Mouse (Mus musculus) stomach, postnatal 0 days (tissue): ENCODE results near the gene Slco3a1. TPM values are rescaled to one million over a fixed set of nuclear protein-coding genes. Genes with fewer than 3 reads are reported as not detected.

ENCODE experiments used
- ATAC-seq: fragments of 200-750 bp; cut with Nextera tagmentation; 2 replicates; pipeline ENCODE4 v1.8.0; 2017; ENCODE audit not compliant: low FRiP score, low TSS enrichment
- DNase-seq: peaks from one replicate; pipeline ENCODE4 v3.0.0-alpha.2; 2016; ENCODE audit warnings: low spot score
- H3K27ac ChIP-seq: fragments of 300-500 bp; sonication (generic); replicated peaks from 2 replicates; pipeline ENCODE4 v1.5.1; 2014; ENCODE audit warnings: mild to moderate bottlenecking, control low read depth
- H3K27me3 ChIP-seq: fragments of 300-500 bp; sonication (generic); 2 replicates; pipeline ENCODE4 v1.6.1; 2014; ENCODE audit warnings: low read length; ENCODE audit not compliant: control insufficient read depth, insufficient read depth
- H3K36me3 ChIP-seq: fragments of 300-500 bp; sonication (generic); 2 replicates; pipeline ENCODE4 v1.6.1; 2014; ENCODE audit warnings: low read length, mixed read lengths; ENCODE audit not compliant: control insufficient read depth, insufficient read depth
- H3K4me1 ChIP-seq: fragments of 300-500 bp; sonication (generic); replicated peaks from 2 replicates; pipeline ENCODE4 v1.6.1; 2014; ENCODE audit warnings: antibody characterized with exemption; ENCODE audit not compliant: control insufficient read depth, insufficient read depth
- H3K4me2 ChIP-seq: fragments of 300-500 bp; sonication (generic); replicated peaks from 2 replicates; pipeline ENCODE4 v1.6.1; 2014; ENCODE audit warnings: low read depth, mild to moderate bottlenecking, control low read depth, moderate library complexity
- H3K4me3 ChIP-seq: fragments of 300-500 bp; sonication (generic); 2 replicates; pipeline ENCODE4 v1.5.1; 2014; ENCODE audit warnings: low read depth, low read length, control low read depth
- H3K9ac ChIP-seq: fragments of 300-500 bp; sonication (generic); 2 replicates; pipeline ENCODE4 v1.6.1; 2014; ENCODE audit warnings: mild to moderate bottlenecking, low read length, control low read depth, mixed read lengths
- H3K9me3 ChIP-seq: fragments of 300-500 bp; sonication (generic); 2 replicates; pipeline ENCODE4 v1.6.1; 2016; ENCODE audit warnings: low read length; ENCODE audit not compliant: control insufficient read depth
- CTCF ChIP-seq: IDR thresholded peaks from 2 replicates; pipeline ENCODE4 v1.5.1; 2016; ENCODE audit warnings: antibody characterized with exemption, low read depth, mild to moderate bottlenecking, moderate library complexity
- EP300 ChIP-seq: optimal IDR thresholded peaks from 2 replicates; pipeline ENCODE3; 2016; ENCODE audit warnings: antibody characterized with exemption
- WGBS: fragments of 180-500 bp; shearing (Covaris S2); extraction: QIAGEN DNeasy Blood & Tissue Kit; methylation state at CpG from one replicate; pipeline ENCODE4 v1.1.7; 2014; 5-methylcytosine and 5-hydroxymethylcytosine counted together
- microRNA-seq: library from miRNA; unstranded; fragments of <30 nt; microRNA quantifications from one replicate; pipeline ENCODE4, GENCODE M21; 2016
- polyA plus RNA-seq: library from polyadenylated mRNA; unstranded; fragments of >200 nt; fragmentation: Nextera tagmentation; extraction: Ambion mirVana; gene quantifications from 2 replicates; pipeline ENCODE4 v1.2.1, GENCODE M21; 2015

Slco3a1 gene
- polyA plus RNA-seq, 1 experiment from 2014 or later: 9.1 TPM

DNA sequence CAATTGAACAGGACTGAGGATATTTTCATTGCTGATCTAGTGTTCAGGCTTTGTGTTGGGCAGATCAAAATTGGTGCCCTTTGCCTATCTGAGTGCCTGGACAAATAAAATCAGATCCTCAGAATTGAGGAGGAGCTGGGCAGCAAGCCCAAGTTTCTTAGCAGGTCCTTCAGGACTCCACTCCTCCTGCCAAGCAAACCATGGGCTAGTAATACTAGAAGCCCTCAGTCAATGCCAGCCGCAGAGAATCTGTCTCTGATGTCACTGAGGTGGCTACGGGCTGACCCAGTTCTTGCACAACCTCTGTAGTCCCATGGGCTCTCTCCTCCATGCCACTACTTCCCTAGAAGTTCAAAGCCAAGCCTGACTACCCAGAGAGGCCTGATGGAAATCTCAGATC is 302.5 kb downstream of the Slco3a1 start:
- H3K4me3 ChIP-seq: no peak overlapping the region
- no peak overlapping the region for H3K27ac ChIP-seq
- DNase-seq (no peak), ATAC-seq (no peak)
- 88% methylated on average over 2 of the region's 2 CpGs for WGBS
- H3K36me3 ChIP-seq: no peaks in the 10 kb centered on the region
- no peak overlapping the region for H3K9ac ChIP-seq
- no peaks in the 10 kb centered on the region for H3K9me3 ChIP-seq
- no peak overlapping the region for H3K4me2 ChIP-seq
- H3K27me3 ChIP-seq: no peaks in the 10 kb centered on the region
- no peak for TF ChIP-seq EP300
- no peak for TF ChIP-seq CTCF
- H3K4me1 ChIP-seq: no peaks in the 10 kb centered on the region

- DNase-seq (no peak), ATAC-seq (no peak)
- no peak overlapping the region for H3K27ac ChIP-seq
- 83% methylated on average over 3 of the region's 3 CpGs for WGBS
- TF ChIP-seq CTCF (no peak), EP300 (no peak)
- no peak overlapping the region for H3K4me2 ChIP-seq
- H3K27me3 ChIP-seq: no peaks in the 10 kb centered on the region
- no peak overlapping the region for H3K4me3 ChIP-seq
- H3K36me3 ChIP-seq: no peaks in the 10 kb centered on the region
- H3K9ac ChIP-seq: no peak overlapping the region
- no peaks in the 10 kb centered on the region for H3K9me3 ChIP-seq
- no peaks in the 10 kb centered on the region for H3K4me1 ChIP-seq
Observed at GRCm38 (mm10) chr7:74241236-74241635, 313.3 kb downstream of the Slco3a1 start.

DNA sequence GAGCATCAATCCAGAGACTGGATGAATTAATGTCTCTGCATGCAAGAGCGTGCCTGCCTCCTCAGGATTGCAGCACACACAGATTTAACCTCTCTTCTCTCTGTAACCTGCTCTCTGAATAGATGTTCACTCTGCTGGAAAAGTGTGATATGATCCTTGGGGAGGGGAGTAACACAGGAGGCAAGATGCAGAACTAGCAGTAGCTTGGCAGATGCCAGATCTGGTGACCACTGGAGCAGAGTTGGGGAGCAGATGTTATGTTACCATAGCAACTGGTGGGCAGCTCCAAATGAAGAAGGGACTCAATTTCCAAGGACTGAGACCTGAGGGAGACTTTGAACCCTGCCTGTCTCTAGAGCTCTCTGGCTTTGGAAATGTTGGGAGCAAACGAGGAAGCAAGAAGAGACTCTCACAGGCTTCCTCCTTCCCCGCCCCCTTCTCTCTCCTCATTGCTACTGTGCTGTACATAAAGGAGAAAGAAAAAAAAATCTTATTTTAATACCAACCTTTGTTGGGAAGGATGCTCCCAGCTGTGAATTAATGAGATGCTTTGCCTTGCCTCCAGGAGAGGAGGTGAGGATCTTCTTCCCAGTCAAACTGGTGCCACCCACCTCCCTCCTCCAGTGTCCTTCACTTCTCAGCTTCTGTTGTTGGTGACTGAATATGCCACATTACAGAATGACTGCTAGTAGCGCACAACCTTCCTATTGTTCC is 314.0 kb downstream of the Slco3a1 start:
- no peak overlapping the region for H3K27ac ChIP-seq
- no peak overlapping the region for H3K9ac ChIP-seq
- ATAC-seq (no peak), DNase-seq (no peak)
- H3K4me1 ChIP-seq: no peaks in the 10 kb centered on the region
- no peak overlapping the region for H3K4me3 ChIP-seq
- H3K9me3 ChIP-seq: no peaks in the 10 kb centered on the region
- H3K36me3 ChIP-seq: no peaks in the 10 kb centered on the region
- TF ChIP-seq CTCF: no peak
- H3K27me3 ChIP-seq: no peaks in the 10 kb centered on the region
- WGBS: 75% methylated on average over 4 of the region's 4 CpGs
- H3K4me2 ChIP-seq: no peak overlapping the region

Small RNAs within 50 kb of the gene (microRNA-seq; reads per million reads assigned to microRNA genes)
- not detected for gene Gm27459
